Mouse (Mus musculus) frontal cortex, postnatal 10 days (tissue): ENCODE data around the gene Usp49.

Source experiments
- DNase-seq, 2 experiments: peaks; one replicate each; pipeline ENCODE4 v3.0.0; 2022; ENCODE audit warnings: low spot score in 2 of 2, mixed read lengths in 1 of 2

The Usp49 gene

DNA sequence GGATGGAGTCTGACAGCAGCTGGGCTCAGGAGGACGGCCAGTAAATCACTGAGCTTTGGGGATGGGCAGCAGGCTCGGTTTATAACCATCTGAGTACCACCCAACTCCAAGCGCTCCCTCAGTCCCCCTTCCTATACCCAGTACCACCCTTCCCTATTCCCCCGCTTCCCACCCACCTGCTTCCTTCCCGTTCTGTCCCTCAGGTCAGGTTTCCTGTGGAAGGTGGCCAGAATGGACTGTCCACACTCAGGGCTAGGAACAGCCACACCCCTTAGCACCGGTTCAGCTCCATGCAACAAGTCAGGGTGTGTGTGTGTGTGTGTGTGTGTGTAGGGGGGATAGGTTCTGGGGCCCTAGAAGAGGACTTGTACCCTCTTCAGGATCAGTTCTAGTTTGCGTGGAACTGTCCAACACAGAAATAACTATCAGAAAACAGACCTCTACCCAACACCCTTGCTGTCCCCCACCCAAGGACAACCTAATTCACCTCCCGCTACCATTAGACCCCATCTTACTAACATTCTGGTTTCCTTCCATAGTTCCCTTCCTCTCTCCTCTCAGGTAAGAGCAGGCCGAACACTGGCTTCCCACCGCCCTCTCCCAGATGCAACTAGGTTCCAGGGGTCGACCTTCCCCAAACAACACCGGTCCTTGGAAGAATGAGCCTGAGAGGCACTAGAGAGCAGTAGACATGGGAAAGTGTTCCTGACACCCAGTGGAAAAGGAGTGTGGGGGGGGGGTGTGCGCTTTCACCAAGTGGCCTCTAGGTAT lies 63.4 kb downstream of the Usp49 start:
- no peak for DNase-seq

DNA sequence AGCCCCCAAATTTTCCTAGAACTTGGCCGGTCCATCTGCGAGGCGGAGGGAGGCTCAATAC lies 63.8 kb downstream of the Usp49 start, which contains the start of gene Gm21981:
TSS of gene Gm21981 (minus strand) at position 14 of the 61 bp plus-strand sequence.
- no peak for DNase-seq

DNA sequence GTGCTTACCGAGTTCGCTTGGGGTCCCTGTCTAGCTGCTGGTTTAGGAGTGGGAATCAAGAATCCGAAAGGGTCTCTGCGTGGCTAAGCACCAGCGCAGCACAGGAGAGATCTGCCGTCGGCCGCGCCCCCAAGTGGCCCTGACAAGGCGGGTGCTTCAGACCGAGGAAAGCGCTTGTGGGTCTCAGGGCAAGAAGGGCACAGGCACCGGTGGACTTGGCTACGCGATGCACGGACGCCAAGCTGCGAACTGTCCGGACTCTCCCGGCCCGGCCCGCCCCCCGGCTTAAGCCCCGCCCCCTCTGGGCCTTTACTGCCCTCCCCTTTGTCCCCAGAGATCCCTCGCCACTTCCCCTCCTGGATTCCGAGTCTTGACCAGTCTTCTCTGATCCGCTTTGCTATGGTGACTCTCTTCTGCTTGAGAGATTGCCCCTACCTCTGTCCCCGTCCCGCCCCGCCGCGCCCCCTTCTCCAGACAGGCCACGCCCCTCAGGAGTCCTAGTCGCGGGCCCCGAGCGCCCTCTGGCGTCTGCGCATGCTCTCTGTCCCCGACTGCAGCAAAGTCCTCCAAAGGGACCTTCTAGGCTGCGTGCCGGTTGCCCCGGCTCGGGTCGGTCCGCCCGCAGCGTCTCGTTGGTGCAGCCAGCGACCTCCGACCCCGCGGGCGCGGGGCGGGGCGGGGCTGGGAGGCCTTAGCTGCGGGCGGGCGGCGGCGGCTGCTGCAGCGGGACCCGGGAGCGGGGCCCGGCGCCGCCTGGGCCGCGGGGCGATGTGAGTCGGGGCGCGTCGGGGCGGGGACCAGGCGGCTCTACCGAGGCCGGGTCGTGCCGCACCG lies 64.2 kb downstream of the Usp49 start, which contains the start of gene Prickle4:
TSS of gene Prickle4 (minus strand) at position 234 of the 834 bp plus-strand sequence.
- peak; percentile 94 to 97 for DNase-seq

DNA sequence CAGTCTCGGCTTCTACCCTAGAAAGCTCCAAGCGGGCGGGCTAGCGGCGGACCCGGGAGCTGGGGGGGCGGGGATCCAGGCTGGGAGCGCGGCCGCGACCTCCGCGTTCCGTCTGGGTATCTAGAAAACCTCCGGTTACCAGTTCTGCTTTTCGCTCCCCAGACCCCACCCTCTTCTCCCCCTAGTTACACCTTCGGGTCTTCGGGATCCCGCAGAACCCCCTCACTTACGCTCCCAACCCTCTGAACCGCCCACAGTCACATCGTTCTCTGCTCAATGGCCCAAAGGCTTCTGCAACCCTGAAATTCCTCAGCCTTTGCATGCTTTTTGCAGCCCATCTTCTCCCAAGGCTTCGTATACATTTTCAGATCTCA lies 64.8 kb downstream of the Usp49 start:
- DNase-seq: no peak

DNA sequence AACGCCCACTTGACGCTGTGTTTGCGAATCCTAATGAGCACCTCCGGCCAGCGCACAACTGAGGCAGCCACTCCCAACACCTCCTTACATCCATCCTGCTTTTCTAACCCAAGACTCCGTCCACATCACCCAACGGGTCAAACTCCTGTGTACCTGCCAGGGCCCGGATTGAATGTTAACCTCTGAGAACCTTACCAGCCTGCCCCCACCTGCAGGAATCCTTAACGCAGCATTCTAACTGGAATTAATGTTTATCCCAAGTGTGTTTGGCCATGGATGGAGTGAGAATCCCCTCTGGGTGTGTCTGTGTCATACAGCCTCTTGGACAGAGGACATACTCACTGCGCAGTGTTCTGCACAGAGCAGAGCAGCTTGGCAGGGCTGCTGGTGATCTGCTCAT lies 67.7 kb downstream of the Usp49 start:
- no peak for DNase-seq

DNA sequence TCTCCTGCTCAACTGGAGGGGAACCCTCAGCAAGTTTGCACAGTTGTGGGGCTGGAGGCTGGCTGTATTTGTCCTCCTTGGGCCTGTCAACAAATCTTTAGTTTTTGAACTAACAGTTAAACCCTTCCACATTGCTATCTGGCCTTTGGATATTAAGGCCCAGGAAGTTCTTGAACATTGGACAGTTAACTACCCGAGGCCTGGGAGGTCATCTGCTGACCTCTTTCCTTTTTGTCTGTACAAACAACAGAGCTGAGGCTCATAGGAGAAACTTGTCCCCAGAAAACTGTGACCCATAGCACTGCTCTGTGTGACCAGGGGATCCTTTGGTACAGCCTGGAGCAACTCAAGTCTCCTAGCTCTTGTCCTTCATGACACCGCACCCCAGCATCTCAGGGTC lies 68.6 kb downstream of the Usp49 start:
- no peak for DNase-seq

DNA sequence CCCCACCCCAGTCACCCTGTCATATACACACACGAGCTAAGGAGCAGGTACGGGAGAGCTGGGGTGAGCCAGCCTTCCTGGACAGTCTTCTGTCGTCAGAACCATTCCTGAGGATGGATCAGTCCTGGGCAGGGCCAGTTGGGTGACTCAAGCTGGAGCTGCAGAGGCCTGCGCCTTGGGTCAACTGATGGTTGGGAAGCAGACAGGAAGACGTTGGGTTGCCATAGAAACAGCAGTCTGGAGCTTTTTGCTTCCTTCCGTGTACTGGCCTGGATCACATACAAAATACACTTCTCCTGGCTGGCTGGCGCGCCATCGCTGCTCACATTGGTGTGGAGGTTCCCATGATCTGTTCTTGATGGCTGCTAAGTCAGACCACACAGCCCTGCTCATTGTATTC lies 71.3 kb downstream of the Usp49 start:
- no peak for DNase-seq

DNA sequence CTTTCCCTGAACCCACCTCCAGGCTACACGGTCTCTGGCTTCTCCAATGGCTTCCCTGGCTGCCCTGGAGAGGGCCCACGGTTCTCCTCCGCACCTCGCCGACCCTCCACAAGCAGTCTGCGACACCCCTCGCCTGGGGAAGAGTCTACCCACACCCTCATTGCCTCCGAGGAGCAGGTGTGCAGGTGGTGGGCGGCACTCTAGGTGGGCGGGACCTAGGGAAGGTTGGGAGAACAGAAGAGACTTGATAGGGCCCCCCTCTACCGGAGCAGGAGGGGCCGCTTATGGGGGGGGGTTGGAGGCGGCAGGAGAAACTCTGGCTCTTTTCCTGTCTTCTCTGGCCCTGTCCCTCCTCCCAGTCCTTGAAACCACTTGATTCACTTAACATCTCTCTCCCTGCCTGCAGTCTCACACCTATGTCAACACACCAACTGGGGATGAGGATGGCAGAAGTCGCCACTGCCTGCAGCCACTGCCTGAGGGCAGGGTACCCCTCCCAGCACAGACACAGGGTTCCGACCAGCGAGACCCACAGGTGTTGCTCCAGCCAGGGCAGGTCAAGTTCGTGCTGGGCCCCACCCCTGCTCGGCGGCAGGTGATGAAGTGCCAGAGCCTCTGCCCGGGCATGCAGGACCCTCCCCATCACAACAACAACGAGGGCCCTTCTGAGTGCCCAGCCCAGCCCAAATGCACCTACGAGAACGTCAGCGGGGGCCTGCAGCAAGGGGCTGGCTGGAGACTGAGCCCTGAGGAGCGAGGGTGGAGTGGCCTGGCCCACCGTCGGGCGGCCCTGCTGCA lies 72.3 kb downstream of the Usp49 start:
- no peak for DNase-seq

DNA sequence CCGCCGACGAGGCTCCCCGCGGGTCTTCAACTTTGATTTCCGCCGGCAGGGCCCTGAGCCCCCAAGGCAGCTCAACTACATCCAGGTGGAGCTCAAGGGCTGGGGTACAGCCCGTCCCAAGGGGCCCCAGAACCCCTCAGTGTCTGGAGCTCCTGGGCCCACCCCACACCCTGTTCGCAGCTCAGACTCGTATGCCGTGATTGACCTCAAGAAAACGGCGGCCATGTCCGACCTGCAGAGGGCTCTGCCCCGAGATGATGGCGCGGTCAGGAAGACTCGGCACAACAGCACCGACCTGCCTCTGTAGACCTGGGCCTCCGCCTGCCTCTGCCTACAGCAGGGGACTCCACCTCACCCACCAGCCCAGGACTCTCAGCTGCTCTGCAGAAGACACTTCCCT lies 73.1 kb downstream of the Usp49 start:
- no peak for DNase-seq

DNA sequence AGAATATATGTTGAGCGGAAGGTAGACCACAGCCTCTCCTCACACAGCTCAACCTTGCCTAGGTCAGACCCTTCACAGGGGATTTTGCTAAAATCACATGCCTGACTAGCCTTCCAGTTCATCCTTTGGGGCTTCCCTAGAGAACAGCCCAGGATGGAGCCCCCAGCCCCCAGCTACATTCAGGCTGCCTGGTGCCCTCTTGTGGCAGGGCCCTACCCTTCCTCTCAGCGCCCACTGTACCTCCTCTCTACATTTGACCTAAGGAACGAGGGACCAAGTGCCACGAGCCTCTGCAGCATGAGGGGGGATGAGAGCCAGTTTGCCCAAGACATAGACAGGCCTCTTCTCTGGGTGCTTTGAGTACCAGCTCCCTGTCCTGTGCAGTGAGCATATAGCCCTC lies 74.2 kb downstream of the Usp49 start:
- DNase-seq: no peak

DNA sequence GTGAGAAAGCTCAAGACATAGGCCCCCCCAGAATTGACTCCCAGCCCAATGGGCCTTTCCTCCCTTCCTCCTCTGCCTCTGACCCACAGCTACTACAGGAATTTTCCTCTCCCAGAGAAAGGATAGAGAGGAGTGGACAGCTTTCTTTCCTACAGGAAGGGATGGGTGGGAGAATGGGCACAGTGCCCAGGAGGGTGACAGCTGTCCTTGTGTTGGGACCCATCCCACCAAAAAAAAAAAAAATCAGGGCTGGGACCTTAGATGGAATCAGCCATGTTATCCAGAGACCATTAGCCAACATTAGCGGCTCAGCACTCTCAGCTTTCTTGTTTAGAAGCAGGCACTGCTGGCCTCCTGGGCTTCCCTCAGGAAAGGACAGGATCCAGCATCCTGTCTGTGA lies 75.7 kb downstream of the Usp49 start:
- no peak for DNase-seq

DNA sequence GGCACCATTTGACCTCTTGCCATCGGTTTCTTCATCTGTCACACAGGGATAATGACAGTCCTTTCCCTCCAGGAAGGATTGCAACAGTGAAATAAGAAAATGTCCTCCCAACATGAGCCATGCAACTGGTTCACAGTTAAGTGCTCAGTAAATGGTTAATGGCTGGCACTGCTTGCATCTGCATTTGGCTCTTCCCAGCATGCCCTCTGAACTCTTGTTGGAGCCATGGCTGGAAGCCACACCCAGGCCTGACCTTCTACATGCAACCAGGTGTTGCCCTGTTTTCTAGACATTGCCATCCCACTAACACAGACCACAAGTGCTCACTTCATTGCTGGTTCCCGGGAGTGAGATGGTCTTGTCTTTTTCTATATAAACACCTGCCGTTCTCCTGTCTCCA lies 77.5 kb downstream of the Usp49 start:
- DNase-seq: no peak

DNA sequence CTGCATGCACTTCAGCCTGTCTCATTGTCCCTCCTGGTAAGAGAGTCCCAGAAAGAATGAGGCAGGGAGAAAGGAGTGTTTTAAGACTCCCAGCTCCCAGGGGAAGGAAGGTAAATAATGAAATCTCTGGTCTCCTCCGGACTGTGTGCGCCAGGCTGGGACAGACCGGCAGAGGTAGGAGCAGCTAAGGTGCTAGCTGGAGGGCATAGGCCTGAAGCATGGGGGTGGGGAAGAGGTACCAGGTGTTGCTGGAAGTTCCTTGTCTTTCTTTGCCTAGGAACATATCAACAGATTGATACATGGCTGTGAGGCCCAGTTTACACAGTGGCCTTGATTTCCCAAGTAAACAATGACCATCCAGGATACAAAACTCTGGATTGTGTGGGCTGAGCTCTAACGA lies 78.5 kb downstream of the Usp49 start:
- DNase-seq: no peak

DNA sequence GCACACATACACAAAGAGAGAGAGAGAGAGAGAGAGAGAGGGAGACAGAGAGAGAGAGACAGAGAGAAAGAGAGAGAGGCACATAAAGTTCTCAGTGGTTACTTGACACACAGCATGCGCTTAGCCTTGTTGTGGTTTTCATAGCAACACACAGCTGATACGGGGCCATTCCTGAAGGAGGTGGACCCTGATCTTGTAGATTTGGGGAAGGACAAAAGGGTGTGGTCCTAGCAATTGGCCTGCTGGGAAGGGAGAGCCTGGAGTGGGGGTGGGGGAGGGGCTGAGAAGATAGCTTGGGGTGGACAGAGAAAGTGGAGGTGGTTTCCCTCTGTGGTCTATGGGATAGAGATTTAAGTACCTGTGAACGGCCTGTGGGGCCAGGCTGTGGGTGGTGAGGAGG lies 79.5 kb downstream of the Usp49 start:
- DNase-seq: no peak

DNA sequence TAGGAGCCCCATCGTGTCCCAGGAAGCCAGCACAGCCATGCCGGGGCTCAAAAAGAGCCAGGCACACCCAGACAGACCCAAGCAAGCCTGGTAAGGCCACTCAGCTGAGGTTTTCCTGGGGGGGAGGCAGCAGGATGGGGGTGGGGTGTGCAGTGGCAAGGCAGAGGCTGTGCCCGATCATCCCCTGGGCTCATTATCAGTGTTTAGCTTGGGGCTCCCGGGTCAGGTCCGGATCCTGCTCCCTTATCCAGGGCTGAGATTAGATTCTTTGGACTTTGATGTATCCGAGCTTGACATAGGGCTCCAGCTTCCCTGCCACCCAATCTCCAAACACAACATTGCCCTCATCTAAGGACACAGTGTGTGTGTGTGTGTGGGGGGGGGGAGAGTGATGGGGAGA lies 81.4 kb downstream of the Usp49 start:
- no peak for DNase-seq

DNA sequence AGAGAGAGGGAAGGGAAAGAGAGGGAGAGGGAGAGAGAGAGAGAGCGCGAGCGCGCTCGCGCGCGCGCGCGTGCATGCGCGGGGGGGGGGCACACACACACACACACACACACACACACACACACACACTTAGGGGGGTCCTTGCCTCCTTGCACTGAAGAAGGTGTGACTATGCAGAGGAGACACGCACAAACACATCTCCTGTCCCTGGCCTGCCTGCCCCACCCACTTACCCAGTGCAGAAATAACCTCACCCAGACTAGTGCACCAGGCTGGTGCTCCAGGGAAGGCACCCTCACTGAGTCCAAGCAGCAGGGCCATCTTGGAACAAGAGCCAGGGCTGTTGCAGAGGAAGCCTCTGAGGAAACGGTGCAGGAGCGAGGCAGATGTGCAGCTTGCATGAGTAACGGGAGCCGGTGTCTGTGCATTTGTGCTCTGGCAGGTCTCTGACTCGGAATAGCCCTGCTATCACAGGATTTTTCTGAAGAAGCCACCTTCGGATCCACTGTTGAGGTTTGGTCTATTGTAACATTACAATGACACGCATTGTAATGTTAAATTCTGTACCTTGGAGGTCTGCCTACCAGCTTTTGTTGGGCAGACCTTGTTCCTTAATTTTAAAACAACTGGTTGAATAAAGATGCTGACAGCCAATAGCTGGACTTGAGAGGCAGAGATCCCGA lies 82.5 kb downstream of the Usp49 start:
- no peak for DNase-seq

DNA sequence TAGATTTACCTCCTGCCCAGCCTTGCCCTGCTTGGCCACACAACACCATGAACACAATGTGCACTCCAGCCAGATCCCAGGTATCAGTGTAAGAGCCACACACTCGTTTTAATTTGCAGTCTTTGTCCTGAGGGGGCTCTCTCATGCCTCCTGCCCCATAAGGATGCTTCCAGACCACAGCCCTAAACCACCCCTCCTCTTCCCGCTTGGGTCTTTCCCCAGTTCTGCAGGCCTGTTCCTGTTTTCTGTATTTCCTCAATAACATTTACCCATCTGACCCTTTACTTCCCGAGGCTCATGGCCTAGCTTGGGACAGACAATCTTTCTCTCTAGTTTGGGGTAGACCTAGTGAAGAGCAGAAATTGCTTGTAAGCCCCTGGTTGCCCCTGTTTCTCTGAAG lies 84.5 kb downstream of the Usp49 start:
- DNase-seq: no peak

DNA sequence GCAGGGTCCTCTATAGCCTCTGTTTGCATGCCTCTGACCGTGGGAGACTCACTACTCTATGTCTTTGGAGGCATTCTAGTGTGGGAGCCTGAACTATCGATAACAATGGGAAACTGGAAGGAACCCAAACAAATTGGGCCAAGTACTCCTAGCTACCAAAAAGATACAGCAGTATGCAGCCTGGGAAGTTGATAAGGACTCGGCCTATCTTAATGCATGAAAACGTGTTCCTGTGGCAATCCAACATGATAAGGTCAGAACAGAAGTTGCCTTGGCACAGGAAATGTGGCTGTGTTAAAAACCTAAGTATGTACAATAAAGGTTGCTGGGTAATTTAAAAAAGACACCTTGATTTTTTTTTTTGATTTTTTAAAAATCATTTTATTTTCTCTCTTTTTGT lies 90.7 kb downstream of the Usp49 start:
- DNase-seq: no peak

DNA sequence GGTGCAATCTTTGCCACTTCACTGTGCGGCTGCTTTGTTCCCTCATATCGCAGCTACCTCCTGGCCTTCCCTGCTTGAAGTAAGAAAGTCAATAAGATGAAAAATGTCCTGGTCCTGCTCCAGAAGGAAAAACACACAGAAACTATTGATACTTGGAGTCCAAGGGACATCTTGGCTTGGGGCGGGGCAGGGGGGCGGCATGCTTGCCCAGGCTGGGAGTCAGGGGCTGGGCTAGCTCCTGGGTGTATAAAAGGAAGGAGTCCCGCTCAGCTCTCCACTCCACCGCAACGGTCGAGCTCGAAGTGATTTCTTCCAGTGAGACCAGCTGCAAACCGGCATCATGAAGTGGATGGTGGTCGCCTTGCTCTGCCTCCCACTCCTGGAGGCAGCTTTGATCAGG lies 96.1 kb downstream of the Usp49 start, which contains the start of gene Pgc:
TSS of gene Pgc (plus strand) at position 277 of the 400 bp plus-strand sequence.
- no peak for DNase-seq

DNA sequence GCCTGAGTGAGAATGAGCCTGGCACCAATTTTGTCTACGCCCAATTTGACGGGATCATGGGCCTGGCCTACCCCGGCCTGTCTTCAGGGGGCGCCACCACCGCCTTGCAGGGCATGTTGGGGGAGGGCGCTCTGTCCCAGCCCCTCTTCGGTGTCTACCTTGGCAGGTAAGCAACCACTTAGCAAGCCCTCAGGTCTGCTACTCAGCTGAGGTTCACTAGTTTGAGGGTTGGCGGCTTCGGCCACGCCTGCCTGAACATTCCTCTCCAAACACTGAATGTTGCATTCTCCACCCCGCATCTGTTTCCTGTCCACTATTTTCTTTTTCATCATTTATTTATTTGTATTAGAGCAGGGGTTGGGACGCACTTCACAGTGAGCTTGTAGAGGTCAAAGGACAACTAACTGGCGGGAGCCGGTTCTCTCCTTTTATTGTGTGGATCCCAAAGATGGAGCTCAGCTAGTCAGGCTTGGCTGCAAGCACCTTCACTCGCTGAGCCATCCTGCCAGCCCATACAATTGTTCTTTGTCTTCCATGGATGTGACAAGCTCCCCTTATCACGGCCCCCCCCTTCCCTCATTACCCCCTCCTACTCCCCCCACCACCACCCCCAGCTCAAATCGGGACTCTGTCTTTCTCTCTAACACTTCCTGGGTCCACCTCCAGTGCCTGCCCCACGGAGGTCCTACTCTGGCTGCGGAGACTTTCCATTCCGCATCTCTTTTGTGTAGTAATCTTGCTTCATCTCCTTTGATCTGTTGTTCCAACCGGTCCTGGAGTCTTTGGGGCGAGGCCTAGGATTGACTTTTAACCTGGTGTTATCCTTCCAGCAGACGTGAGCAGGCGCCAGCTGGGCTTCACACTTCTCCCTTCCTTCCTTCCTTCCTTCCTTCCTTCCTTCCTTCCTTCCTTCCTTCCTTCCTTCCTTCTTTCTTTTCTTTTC lies 100.4 kb downstream of the Usp49 start:
- no peak for DNase-seq

DNA sequence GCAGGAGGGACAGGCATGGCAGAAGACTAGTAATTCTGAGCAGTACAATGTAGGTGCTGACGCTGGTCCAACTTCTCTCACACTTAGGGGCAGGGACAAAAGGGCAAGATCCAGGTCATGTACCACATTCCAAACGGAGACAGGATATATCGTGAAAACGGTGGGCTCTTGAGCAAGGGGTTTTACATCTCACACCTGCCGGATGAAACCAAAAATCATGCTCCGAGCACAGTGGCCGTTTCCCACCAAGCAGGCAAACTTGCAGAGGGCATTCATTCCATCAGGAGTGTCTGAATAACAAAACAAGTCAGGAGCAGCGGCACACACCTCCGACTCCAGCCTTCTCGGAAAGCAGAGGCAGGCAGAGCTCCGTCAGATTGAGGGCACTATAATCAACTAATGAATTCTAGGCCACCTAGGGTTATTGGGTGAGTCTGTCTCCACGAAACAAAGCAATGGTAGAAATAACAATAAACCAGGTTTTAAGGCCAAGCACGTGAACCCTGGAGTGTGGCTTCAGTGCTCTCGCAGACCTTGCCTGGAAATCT lies 105.1 kb downstream of the Usp49 start:
- DNase-seq: no peak
